Mouse (Mus musculus) heart, adult 2 months (tissue): ENCODE results near the gene Mtus2.

Experiments used
- CTCF ChIP-seq: fragments of 200-600 bp; IDR thresholded peaks from 2 replicates; pipeline ENCODE4 v1.8.1; 2022; ENCODE audit warnings: antibody characterized with exemption, mild to moderate bottlenecking, moderate library complexity
- POLR2A ChIP-seq: fragments of 200-500 bp; IDR thresholded peaks from 2 replicates; pipeline ENCODE4 v1.6.1; 2011; ENCODE audit warnings: mild to moderate bottlenecking, low read depth, low read length, control low read depth; ENCODE audit not compliant: insufficient read depth

DNA sequence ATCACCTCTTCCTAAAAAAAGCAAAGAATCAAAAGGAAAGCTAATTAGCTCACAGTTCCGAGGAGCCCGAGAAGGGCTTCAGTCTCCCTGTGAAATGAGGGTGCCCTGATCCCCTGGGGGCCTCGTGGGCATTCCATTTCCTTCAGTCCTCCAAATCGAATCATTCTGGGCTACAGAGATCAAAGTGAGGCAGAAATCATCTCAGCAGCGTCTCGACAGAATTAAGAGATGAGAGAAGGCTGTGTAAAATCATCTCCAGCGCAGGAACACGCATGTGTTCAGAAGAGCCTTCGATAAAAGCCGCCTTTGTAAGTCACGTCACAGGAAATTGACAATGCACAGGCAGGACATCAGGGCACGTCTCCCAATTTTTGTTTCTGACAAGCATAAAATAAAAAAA, 167.2 kb downstream of the Mtus2 start:
- TF ChIP-seq POLR2A (no peak), CTCF (no peak)
